Mouse (Mus musculus) heart, embryonic 15.5 days (tissue): ENCODE results near the gene AL732309.1. TPM values are rescaled to one million over a fixed set of nuclear protein-coding genes. Genes with fewer than 3 reads are reported as not detected.
A peak's percentile ranks its signal among the peaks of the same experiment; 100 is the strongest.

Experiments used
- ATAC-seq: fragments of 200-750 bp; cut with Nextera tagmentation; replicated peaks from 2 replicates; pipeline ENCODE4 v1.8.0; 2017; ENCODE audit warnings: low read depth, moderate TSS enrichment; ENCODE audit not compliant: insufficient number of reproducible peaks, insufficient read depth, low FRiP score
- H3K27ac ChIP-seq: fragments of 300-500 bp; sonication (generic); 2 replicates; pipeline ENCODE4 v1.5.1; 2015; ENCODE audit warnings: mild to moderate bottlenecking, inconsistent platforms
- H3K27me3 ChIP-seq: fragments of 300-500 bp; sonication (generic); 2 replicates; pipeline ENCODE4 v1.6.1; 2015; ENCODE audit warnings: inconsistent platforms
- H3K36me3 ChIP-seq: fragments of 300-500 bp; sonication (generic); 2 replicates; pipeline ENCODE4 v1.6.1; 2015; ENCODE audit warnings: mild to moderate bottlenecking, inconsistent platforms
- H3K4me1 ChIP-seq: fragments of 300-500 bp; sonication (generic); replicated peaks from 2 replicates; pipeline ENCODE4 v1.6.1; 2015; ENCODE audit warnings: inconsistent platforms
- H3K4me2 ChIP-seq: fragments of 300-500 bp; sonication (generic); 2 replicates; pipeline ENCODE4 v1.6.1; 2015; ENCODE audit warnings: inconsistent platforms, mild to moderate bottlenecking, moderate library complexity
- H3K4me3 ChIP-seq: fragments of 300-500 bp; sonication (generic); 2 replicates; pipeline ENCODE4 v1.5.1; 2015; ENCODE audit warnings: mild to moderate bottlenecking, inconsistent platforms
- H3K9ac ChIP-seq: fragments of 300-500 bp; sonication (generic); 2 replicates; pipeline ENCODE4 v1.6.1; 2015; ENCODE audit warnings: mild to moderate bottlenecking, inconsistent platforms
- H3K9me3 ChIP-seq: fragments of 300-500 bp; sonication (generic); replicated peaks from 2 replicates; pipeline ENCODE4 v1.6.1; 2016; ENCODE audit warnings: inconsistent platforms
- WGBS: fragments of 180-500 bp; shearing (Covaris S2); methylation state at CpG from one replicate; pipeline ENCODE4 v1.1.7; 2015; ENCODE audit warnings: mixed read lengths; 5-methylcytosine and 5-hydroxymethylcytosine counted together
- polyA plus RNA-seq: library from polyadenylated mRNA; unstranded; fragments of >200 nt; fragmentation: Nextera tagmentation; extraction: Ambion mirVana; gene quantifications from 2 replicates; pipeline ENCODE4 v1.2.1, GENCODE M21; 2015

AL732309.1 gene
- polyA plus RNA-seq, 1 experiment from 2014 or later: 2.3 TPM

DNA sequence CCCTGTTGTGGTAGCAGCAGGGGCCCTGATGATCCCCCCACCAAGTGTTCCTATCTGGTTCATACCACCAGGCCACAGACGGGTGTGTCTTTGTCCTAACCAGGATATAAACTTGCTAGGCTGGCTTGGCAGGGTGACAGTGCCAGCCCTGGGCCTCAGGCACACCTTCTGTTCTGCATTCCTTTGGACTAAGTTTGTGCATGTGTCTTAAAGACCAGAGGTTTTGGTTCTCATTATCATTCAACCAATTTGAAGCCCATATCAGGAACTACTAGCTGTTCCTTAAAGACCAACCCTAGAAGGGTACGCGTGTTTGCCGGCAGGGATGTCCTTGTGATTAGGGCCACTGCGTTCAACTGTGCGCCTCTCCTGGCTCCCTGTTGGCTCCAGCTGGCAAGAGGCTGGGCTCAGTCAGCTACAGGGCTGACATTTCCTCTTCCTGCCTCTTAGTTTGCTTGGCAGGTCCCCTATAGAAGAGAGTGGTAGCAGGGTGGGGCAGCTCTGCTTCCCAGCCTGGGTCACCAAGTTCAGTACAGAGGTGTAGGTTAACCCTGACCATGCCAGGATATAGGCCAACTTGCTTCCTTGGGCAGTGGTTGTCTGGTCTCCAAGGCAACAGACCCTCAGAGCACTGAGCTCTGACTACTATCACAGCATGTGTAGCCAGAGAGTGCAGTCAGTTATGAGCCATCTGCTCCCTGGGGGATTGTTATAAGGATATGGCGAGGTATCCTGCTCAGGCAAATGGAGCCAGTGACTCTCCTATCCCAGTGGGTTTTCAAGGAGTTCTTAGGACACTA is 40.4 kb upstream of the AL732309.1 start:
- H3K4me2 ChIP-seq: no peak overlapping the region
- 42% methylated on average over 7 of the region's 7 CpGs for WGBS
- no peak overlapping the region for H3K4me3 ChIP-seq
- H3K9me3 ChIP-seq: no peaks in the 10 kb centered on the region
- H3K9ac ChIP-seq: no peak overlapping the region
- peaks cover 41% of the 10 kb centered on the region for H3K36me3 ChIP-seq
- H3K4me1 ChIP-seq: peaks cover 32% of the 10 kb centered on the region
- H3K27ac ChIP-seq: peak overlapping the region; percentile 13; the same call in 1 of the 2 replicates
- ATAC-seq: no peak; the same call in 1 of the 2 replicates
- H3K27me3 ChIP-seq: peaks cover 44% of the 10 kb centered on the region

DNA sequence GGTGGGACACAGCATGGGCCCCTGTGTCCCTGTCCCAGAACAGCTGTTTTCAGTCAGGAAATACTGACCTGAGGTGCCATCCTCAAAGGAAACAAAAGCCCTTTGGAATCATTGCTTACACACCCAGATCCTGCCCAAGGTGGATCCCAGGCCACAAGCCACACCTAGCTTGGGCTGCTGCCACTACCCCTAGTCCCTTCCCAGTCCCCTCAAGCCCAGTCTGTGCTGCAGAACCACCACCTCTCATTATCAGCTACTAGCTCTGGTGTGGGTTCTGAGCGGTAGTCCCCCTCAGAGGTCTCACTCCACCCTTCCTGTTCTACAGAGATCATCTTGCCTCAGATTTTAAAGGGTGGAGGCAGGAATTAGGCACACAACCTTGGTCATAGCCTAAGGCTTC is 39.7 kb upstream of the AL732309.1 start:
- Histone ChIP-seq H3K4me3 (no peak overlapping the region), H3K36me3 (peaks cover 46% of the 10 kb centered on the region), H3K4me1 (peaks cover 28% of the 10 kb centered on the region), H3K27me3 (peaks cover 37% of the 10 kb centered on the region), H3K9me3 (no peaks in the 10 kb centered on the region), H3K27ac (peak overlapping the region; percentile 13; the same call in 1 of the 2 replicates), H3K4me2 (no peak overlapping the region), H3K9ac (no peak overlapping the region)
- 50% methylated on average over 1 of the region's 1 CpGs for WGBS
- ATAC-seq: no peak

DNA sequence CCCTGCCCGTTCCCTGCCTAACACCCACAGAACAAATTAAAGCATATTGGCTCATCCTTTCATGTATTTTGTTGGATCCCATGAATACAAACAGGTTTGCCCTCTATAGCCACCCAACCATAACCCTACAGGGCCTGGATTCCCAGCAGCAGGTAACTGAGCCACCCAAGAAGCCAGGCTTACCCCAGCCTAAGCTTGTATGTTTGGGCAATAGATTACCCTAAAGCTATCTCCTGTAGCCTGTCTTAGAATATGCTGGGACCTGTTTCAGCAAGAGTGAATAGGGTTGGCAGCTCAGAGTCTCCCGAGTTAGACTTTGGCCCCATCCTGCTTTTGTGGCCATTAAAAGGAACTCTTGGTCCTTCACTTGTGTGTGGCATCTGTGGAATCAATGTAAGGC is 38.9 kb upstream of the AL732309.1 start:
- H3K4me3 ChIP-seq: no peak overlapping the region
- no peak for ATAC-seq
- no peak overlapping the region for H3K27ac ChIP-seq
- H3K4me2 ChIP-seq: no peak overlapping the region
- peaks cover 54% of the 10 kb centered on the region for H3K36me3 ChIP-seq
- peaks cover 29% of the 10 kb centered on the region for H3K27me3 ChIP-seq
- WGBS: 80% methylated on average over 2 of the region's 2 CpGs
- no peak overlapping the region for H3K9ac ChIP-seq
- no peaks in the 10 kb centered on the region for H3K9me3 ChIP-seq
- peaks cover 24% of the 10 kb centered on the region for H3K4me1 ChIP-seq

DNA sequence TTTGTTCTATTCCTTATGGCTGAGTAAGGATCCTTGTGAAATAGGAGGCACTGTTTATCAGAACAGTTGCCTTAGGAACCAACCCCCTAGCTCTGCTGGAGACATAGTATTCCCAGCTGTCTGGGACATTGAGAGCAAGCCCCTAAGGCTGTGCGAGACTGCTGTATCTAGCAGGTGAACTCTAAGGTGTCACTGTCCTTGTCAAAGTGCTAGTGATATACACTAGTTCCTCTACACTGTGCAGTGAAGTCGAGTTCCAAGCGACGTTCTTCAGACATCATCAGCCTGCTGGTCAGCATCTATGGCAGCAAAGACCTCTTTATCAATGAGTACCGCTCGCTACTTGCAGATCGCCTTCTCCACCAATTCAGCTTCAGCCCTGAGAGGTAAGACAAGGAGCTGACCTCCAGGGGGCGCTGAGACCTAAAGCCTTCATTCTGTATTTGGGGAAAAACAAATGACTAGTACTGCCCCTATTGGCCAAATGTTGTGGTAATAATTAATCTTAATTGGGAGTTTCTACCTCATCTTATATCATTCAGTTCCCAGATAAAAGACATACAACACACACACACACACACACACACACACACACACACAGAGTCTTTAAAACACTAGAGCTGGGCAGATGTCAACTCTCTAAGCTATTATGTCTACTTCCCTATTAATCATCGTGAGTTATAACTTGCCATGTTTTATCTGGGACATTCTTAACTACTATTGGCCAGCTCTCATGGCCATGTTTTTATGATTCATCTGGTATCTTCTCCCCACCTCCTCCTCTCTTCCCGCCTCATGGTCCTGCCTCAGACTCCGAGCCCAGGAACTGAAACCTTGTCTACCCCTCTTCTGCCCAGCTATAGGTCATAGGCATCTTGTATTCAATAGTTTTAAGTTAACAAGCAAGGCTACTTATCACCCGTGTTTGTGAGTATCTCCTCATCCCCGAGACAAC is 32.5 kb upstream of the AL732309.1 start:
- ATAC-seq: no peak
- no peaks in the 10 kb centered on the region for H3K4me1 ChIP-seq
- peaks cover 97% of the 10 kb centered on the region for H3K36me3 ChIP-seq

DNA sequence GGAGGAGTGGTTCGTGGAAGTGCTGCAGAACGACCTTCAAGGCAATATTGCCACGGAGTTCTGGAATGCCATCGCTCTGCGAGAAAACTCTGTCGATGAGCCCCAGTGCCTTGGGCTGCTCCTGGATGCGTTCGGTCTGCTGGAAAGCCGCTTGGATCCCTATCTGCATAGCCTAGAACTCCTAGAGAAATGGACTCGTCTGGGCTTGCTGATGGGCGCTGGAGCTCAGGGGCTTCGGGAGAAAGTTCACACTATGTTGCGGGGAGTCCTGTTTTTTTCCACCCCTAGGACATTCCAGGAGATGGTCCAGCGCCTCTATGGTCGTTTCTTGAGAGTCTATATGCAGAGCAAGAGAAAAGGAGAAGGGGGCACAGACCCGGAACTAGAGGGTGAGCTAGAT is 26.3 kb upstream of the AL732309.1 start:
- 28% methylated on average over 15 of the region's 16 CpGs for WGBS
- Histone ChIP-seq H3K9ac (peak overlapping the region; percentile 75), H3K4me1 (peaks cover 21% of the 10 kb centered on the region), H3K9me3 (no peaks in the 10 kb centered on the region), H3K36me3 (peaks cover 61% of the 10 kb centered on the region), H3K4me3 (peak overlapping the region; percentile 96), H3K27ac (peak overlapping the region; percentile 92), H3K27me3 (no peaks in the 10 kb centered on the region), H3K4me2 (peak overlapping the region; percentile 92)
- ATAC-seq: no peak

More for the DNA sequence above, 32.5 kb upstream of the AL732309.1 start:
- Histone ChIP-seq H3K9ac (no peak overlapping the region), H3K27ac (no peak overlapping the region), H3K4me2 (no peak overlapping the region), H3K9me3 (no peaks in the 10 kb centered on the region), H3K27me3 (no peaks in the 10 kb centered on the region), H3K4me3 (no peak overlapping the region)
- WGBS: 61% methylated on average over 13 of the region's 13 CpGs

DNA sequence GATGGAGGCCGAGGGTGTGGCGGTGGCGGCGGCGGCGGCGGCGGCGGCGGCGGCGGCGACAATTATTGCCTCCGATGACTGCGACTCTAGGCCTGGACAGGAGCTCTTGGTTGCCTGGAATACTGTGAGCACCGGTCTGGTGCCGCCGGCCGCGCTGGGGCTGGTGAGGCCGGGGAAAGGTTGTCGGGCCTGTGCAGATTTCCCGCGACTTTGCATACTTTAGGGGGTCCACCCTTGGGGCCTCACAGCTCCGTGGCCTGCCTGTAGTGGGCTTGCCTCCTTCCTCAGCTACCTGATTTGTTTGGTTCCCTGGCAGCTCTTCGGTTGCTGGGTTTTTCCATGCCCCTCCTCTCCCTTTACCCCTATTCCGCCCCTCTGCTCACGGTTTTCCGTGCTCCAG is 25.9 kb upstream of the AL732309.1 start:
- ATAC-seq: peak; percentile 30
- peaks cover 24% of the 10 kb centered on the region for H3K4me1 ChIP-seq
- under 1% methylated on average over 29 of the region's 29 CpGs for WGBS
- peak overlapping the region; percentile 92 for H3K4me2 ChIP-seq
- H3K9me3 ChIP-seq: no peaks in the 10 kb centered on the region
- H3K27ac ChIP-seq: peak overlapping the region; percentile 92
- peaks cover 56% of the 10 kb centered on the region for H3K36me3 ChIP-seq
- H3K27me3 ChIP-seq: no peaks in the 10 kb centered on the region
- H3K9ac ChIP-seq: peak overlapping the region; percentile 75
- peak overlapping the region; percentile 96 for H3K4me3 ChIP-seq

DNA sequence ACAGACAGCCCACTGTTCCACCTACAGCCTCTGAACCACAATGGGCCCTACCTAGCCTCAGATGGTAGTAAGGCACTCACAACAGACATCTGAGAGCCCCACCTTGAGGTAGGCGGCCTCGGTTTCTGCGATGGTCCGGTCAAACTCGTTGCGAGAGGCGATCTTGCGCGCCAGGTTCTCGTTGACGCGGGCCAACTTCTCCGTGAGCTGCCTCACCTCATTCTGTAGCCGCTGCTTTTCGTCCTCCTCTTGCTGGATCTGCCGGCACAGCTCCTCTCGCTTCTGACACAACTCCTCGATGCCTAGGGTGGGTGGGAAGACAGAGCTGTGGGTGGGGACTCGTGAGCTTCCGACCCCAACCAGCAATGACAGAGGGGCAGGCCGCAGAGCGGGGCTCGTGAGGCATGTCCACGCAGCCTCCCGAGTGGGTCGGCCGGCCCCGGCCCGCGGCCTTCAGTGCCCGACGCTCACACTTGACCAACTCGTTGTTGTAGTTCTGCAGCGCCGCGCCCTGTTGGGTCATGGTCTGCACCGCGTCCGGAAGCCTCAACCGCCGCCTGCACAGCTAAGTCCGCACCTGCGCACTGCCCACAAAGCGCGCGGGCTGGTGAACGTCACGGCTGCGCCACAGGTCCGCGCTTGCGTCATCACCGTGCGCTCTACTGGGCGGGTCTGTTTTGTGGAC is 25.3 kb upstream of the AL732309.1 start, which contains the start of the genes Ssna1 and Anapc2:
Gene Ssna1 (minus strand): TSS at position 612 of the 685 bp plus-strand sequence.
Gene Anapc2 (plus strand): TSS at position 652 of the 685 bp plus-strand sequence.
- no peaks in the 10 kb centered on the region for H3K9me3 ChIP-seq
- peak; percentile 97 for ATAC-seq
- under 1% methylated on average over 55 of the region's 55 CpGs for WGBS
- peak within 1 kb of the TSS; percentile 92 for H3K4me2 ChIP-seq
- peak within 1 kb of the TSS; percentile 88 for H3K9ac ChIP-seq
- H3K36me3 ChIP-seq: peaks cover 51% of the 10 kb centered on the region
- peak within 1 kb of the TSS; percentile 96 for H3K4me3 ChIP-seq
- peak within 1 kb of the TSS; percentile 92 for H3K27ac ChIP-seq
- no peaks in the 10 kb centered on the region for H3K27me3 ChIP-seq
- peaks cover 30% of the 10 kb centered on the region for H3K4me1 ChIP-seq

DNA sequence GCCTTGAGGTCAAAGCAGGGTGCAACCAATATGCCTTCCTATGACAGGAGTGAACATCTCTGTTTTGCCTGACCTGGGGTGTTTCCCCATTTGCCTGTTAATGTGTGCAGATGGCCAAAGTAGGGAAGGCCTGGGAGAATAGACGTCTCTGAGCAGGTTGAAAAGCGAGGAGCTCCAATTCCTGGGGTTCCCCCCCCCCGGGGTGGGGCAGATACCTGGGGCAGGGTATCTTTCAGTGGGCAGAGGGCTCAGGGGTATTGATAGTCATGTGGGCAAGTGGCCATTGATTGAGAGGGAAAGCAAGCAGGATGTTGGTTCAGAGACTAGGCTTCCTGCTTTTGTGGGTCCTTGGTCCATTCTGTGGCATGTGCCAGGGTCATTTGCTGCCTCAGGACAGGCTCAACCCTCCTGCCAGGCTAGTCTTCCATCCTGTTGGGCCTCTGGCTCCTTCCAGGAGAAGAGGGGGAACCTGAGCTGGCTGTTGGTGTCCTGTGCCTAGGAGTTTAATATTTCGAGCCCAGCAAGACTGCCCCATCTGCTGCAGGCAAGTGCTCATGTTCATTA is 21.2 kb upstream of the AL732309.1 start:
- no peaks in the 10 kb centered on the region for H3K9me3 ChIP-seq
- H3K9ac ChIP-seq: peak overlapping the region; percentile 11; the same call in 1 of the 2 replicates
- H3K36me3 ChIP-seq: peaks cover 16% of the 10 kb centered on the region; the same call in 1 of the 2 replicates
- no peak for ATAC-seq
- H3K4me2 ChIP-seq: no peak overlapping the region
- H3K4me3 ChIP-seq: no peak overlapping the region
- H3K27me3 ChIP-seq: peaks cover 15% of the 10 kb centered on the region
- WGBS: 74% methylated on average over 4 of the region's 4 CpGs
- H3K27ac ChIP-seq: no peak overlapping the region
- H3K4me1 ChIP-seq: peaks cover 57% of the 10 kb centered on the region

DNA sequence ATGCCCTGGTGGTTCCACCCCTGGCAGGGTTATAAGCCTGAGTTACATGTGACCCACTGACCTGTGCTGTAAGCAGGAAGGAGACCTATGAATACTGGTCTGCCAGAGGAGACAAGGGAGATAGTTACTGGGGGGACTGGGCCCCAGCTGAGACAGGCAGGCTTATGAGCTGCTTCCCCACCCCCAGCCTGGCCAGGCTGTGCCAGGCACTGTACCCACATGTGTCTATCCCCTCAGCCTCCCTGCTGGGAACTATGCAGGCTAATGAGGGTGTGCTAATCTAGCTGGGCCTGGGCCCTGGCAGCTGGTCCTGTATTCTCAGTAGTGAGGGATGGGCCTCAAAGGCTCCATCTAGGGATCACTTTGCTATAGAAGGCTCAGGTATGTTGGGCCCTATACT is 20.6 kb upstream of the AL732309.1 start:
- peaks cover 58% of the 10 kb centered on the region for H3K4me1 ChIP-seq
- no peak overlapping the region for H3K27ac ChIP-seq
- no peak for ATAC-seq
- no peak overlapping the region for H3K4me2 ChIP-seq
- H3K9ac ChIP-seq: peak overlapping the region; percentile 11; the same call in 1 of the 2 replicates
- H3K4me3 ChIP-seq: no peak overlapping the region
- peaks cover 16% of the 10 kb centered on the region; the same call in 1 of the 2 replicates for H3K36me3 ChIP-seq
- peaks cover 15% of the 10 kb centered on the region for H3K27me3 ChIP-seq
- no peaks in the 10 kb centered on the region for H3K9me3 ChIP-seq

DNA sequence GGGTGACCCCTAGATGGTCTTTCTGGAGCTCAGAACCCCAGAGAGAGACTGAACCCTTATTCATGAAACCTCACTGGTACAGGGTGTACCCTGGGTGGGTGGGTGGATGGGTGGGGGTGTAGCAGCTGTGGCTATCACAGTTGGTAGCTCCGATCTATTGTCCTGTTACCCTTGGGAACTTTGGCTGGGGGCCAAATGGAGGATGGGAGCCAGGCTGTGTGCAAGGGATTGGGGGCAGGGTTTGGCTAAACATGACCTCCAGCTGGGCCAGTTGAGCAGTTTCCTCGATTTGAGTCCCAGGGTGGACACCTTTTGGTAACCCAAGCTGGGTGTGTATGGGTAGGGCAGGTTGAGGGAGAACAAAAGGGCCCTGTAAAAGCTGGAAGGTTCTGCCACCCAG is 20.1 kb upstream of the AL732309.1 start:
- Histone ChIP-seq H3K4me2 (0 out of 2 replicates have a peak overlapping the region, but pooled peaks have one; percentile 31), H3K4me3 (no peak overlapping the region), H3K27ac (no peak overlapping the region), H3K9me3 (no peaks in the 10 kb centered on the region), H3K4me1 (peaks cover 61% of the 10 kb centered on the region), H3K36me3 (peaks cover 16% of the 10 kb centered on the region; the same call in 1 of the 2 replicates), H3K9ac (no peak overlapping the region), H3K27me3 (peaks cover 15% of the 10 kb centered on the region)
- no peak for ATAC-seq
- WGBS: 26% methylated on average over 2 of the region's 2 CpGs
